Mouse (Mus musculus) cerebellum, adult 9-10 months (tissue): ENCODE results near the gene Pik3c2b.

Experiments used
- DNase-seq: peaks from one replicate; pipeline ENCODE4 v3.0.0; 2022

Gene Pik3c2b

GRCm38 (mm10) chr1:133134881-133135280 lies 89.4 kb downstream of the Pik3c2b start:
- no peak for DNase-seq

- no peak for DNase-seq
Measured at GRCm38 (mm10) chr1:133135808-133136207, 90.3 kb downstream of the Pik3c2b start.

- no peak for DNase-seq
Measured at GRCm38 (mm10) chr1:133138401-133138800, 92.9 kb downstream of the Pik3c2b start.

GRCm38 (mm10) chr1:133146014-133147009 lies 100.8 kb downstream of the Pik3c2b start:
- peak; percentile 65 for DNase-seq

GRCm38 (mm10) chr1:133147324-133147723 lies 101.9 kb downstream of the Pik3c2b start:
- no peak for DNase-seq

- no peak for DNase-seq
Measured at GRCm38 (mm10) chr1:133148122-133148521, 102.7 kb downstream of the Pik3c2b start.

- DNase-seq, result no peak
Measured at GRCm38 (mm10) chr1:133150556-133150955, 105.1 kb downstream of the Pik3c2b start.

GRCm38 (mm10) chr1:133152213-133152612 lies 106.7 kb downstream of the Pik3c2b start:
- no peak for DNase-seq

GRCm38 (mm10) chr1:133155270-133155669 lies 109.8 kb downstream of the Pik3c2b start:
- no peak for DNase-seq
